Mouse (Mus musculus): ENCODE measurements around the gene Krtap31-2. TPM values are rescaled to one million over a fixed set of nuclear protein-coding genes. Genes with fewer than 3 reads are reported as not detected.

Krtap31-2 gene
- polyA plus RNA-seq, 1 experiment = not detected

GRCm38 (mm10) chr11:99985291-99986092 lies 49.4 kb downstream of the Krtap31-2 start:
- no peak overlapping the region for H3K4me3 ChIP-seq (ENCODE audit: insufficient read depth, low read length)
- no peaks in the 10 kb centered on the region for H3K4me1 ChIP-seq (ENCODE audit: control insufficient read depth, insufficient read depth, low read length)
- no peak overlapping the region for H3K27ac ChIP-seq (ENCODE audit: insufficient read depth, low read length)
- TF ChIP-seq POLR2A (IDR thresholded peaks at IDR 0.05; ENCODE audit: low read depth, low read length) (no peak), CTCF (IDR thresholded peaks at IDR 0.05; ENCODE audit: borderline replicate concordance, insufficient read depth, low read length) (no peak)

- no peaks in the 10 kb centered on the region for H3K4me1 ChIP-seq (ENCODE audit: control insufficient read depth, insufficient read depth, low read length)
- H3K27ac ChIP-seq (ENCODE audit: insufficient read depth, low read length) = no peak within 1 kb of the TSS
- TF ChIP-seq POLR2A (IDR thresholded peaks at IDR 0.05; ENCODE audit: low read depth, low read length) (no peak), CTCF (IDR thresholded peaks at IDR 0.05; ENCODE audit: borderline replicate concordance, insufficient read depth, low read length) (no peak)
- H3K4me3 ChIP-seq (ENCODE audit: insufficient read depth, low read length) = no peak within 1 kb of the TSS
Observed at GRCm38 (mm10) chr11:99986180-99986647, 50.1 kb downstream of the Krtap31-2 start, which contains the start of gene Krtap16-1. Gene Krtap16-1 (minus strand): TSS chr11:99986597.

Other genes with a start within 250 kb of the Krtap31-2 start
- not detected in 2 replicates for gene Gm14190, start 245.6 kb upstream of the Krtap31-2 start, polyA plus RNA-seq (2011; ENCODE audit: insufficient read length, low read depth, missing spikeins)
- gene Gm14180, start 202.0 kb upstream of the Krtap31-2 start, polyA plus RNA-seq (2011; ENCODE audit: insufficient read length, low read depth, missing spikeins) = not detected in 2 replicates
- not detected in 2 replicates for gene Gm11595, start 163.4 kb upstream of the Krtap31-2 start, polyA plus RNA-seq (2011; ENCODE audit: insufficient read length, low read depth, missing spikeins)
- gene Krtap4-8, start 155.6 kb upstream of the Krtap31-2 start, polyA plus RNA-seq (2011; ENCODE audit: insufficient read length, low read depth, missing spikeins) = not detected in 2 replicates
- gene Krtap4-9, start 151.1 kb upstream of the Krtap31-2 start, polyA plus RNA-seq (2011; ENCODE audit: insufficient read length, low read depth, missing spikeins) = not detected in 2 replicates
- not detected in 2 replicates for gene Gm11596, start 142.8 kb upstream of the Krtap31-2 start, polyA plus RNA-seq (2011; ENCODE audit: insufficient read length, low read depth, missing spikeins)
- not detected in 2 replicates for gene Gm11569, start 137.4 kb upstream of the Krtap31-2 start, polyA plus RNA-seq (2011; ENCODE audit: insufficient read length, low read depth, missing spikeins)
- not detected in 2 replicates for gene Gm11554, start 131.8 kb upstream of the Krtap31-2 start, polyA plus RNA-seq (2011; ENCODE audit: insufficient read length, low read depth, missing spikeins)
- not detected in 2 replicates for gene Krtap4-13, start 126.4 kb upstream of the Krtap31-2 start, polyA plus RNA-seq (2011; ENCODE audit: insufficient read length, low read depth, missing spikeins)
- gene Gm11564, start 120.6 kb upstream of the Krtap31-2 start, polyA plus RNA-seq (2011; ENCODE audit: insufficient read length, low read depth, missing spikeins) = not detected in 2 replicates
- gene 2300003K06Rik, start 98.2 kb upstream of the Krtap31-2 start, polyA plus RNA-seq (2011; ENCODE audit: insufficient read length, low read depth, missing spikeins) = not detected in 2 replicates
- not detected in 2 replicates for gene Krtap4-16, start 84.7 kb upstream of the Krtap31-2 start, polyA plus RNA-seq (2011; ENCODE audit: insufficient read length, low read depth, missing spikeins)
- not detected in 2 replicates for gene Gm11568, start 78.4 kb upstream of the Krtap31-2 start, polyA plus RNA-seq (2011; ENCODE audit: insufficient read length, low read depth, missing spikeins)
- gene Gm11559, start 71.8 kb upstream of the Krtap31-2 start, polyA plus RNA-seq (2011; ENCODE audit: insufficient read length, low read depth, missing spikeins) = not detected in 2 replicates
- gene Krtap9-1, start 62.9 kb upstream of the Krtap31-2 start, polyA plus RNA-seq (2011; ENCODE audit: insufficient read length, low read depth, missing spikeins) = not detected in 2 replicates
- gene Gm11567, start 57.1 kb upstream of the Krtap31-2 start, polyA plus RNA-seq (2011; ENCODE audit: insufficient read length, low read depth, missing spikeins) = not detected in 2 replicates
- gene Krtap31-1, start 28.4 kb upstream of the Krtap31-2 start, polyA plus RNA-seq (2011; ENCODE audit: insufficient read length, low read depth, missing spikeins) = not detected in 2 replicates
- not detected in 2 replicates for gene Gm11565, start 21.5 kb upstream of the Krtap31-2 start, polyA plus RNA-seq (2011; ENCODE audit: insufficient read length, low read depth, missing spikeins)
- not detected in 2 replicates for gene Krtap9-5, start 12.2 kb downstream of the Krtap31-2 start, polyA plus RNA-seq (2011; ENCODE audit: insufficient read length, low read depth, missing spikeins)
- not detected in 2 replicates for gene Krtap29-1, start 42.8 kb downstream of the Krtap31-2 start, polyA plus RNA-seq (2011; ENCODE audit: insufficient read length, low read depth, missing spikeins)
- not detected in 2 replicates for gene Krtap16-1, start 50.3 kb downstream of the Krtap31-2 start, polyA plus RNA-seq (2011; ENCODE audit: insufficient read length, low read depth, missing spikeins)
- not detected in 2 replicates for gene Krtap17-1, start 57.7 kb downstream of the Krtap31-2 start, polyA plus RNA-seq (2011; ENCODE audit: insufficient read length, low read depth, missing spikeins)
- gene Krt33a, start 79.9 kb downstream of the Krtap31-2 start, polyA plus RNA-seq (2011; ENCODE audit: insufficient read length, low read depth, missing spikeins) = not detected in 2 replicates
- gene Krt33b, start 93.6 kb downstream of the Krtap31-2 start, polyA plus RNA-seq (2011; ENCODE audit: insufficient read length, low read depth, missing spikeins) = not detected in 2 replicates
- not detected in 2 replicates for gene Krt34, start 105.3 kb downstream of the Krtap31-2 start, polyA plus RNA-seq (2011; ENCODE audit: insufficient read length, low read depth, missing spikeins)
- gene Krt31, start 114.3 kb downstream of the Krtap31-2 start, polyA plus RNA-seq (2011; ENCODE audit: insufficient read length, low read depth, missing spikeins) = not detected in 2 replicates
- not detected in 2 replicates for gene Krt32, start 151.9 kb downstream of the Krtap31-2 start, polyA plus RNA-seq (2011; ENCODE audit: insufficient read length, low read depth, missing spikeins)
- not detected in 2 replicates for gene Krt35, start 159.9 kb downstream of the Krtap31-2 start, polyA plus RNA-seq (2011; ENCODE audit: insufficient read length, low read depth, missing spikeins)
- gene Krt36, start 169.3 kb downstream of the Krtap31-2 start, polyA plus RNA-seq (2011; ENCODE audit: insufficient read length, low read depth, missing spikeins) = not detected in 2 replicates
- not detected in 2 replicates for gene Krt13, start 185.3 kb downstream of the Krtap31-2 start, polyA plus RNA-seq (2011; ENCODE audit: insufficient read length, low read depth, missing spikeins)
- gene Krt15, start 199.6 kb downstream of the Krtap31-2 start, polyA plus RNA-seq (2011; ENCODE audit: insufficient read length, low read depth, missing spikeins) = not detected in 2 replicates
- 4.7 and 10.8 TPM in 2 replicates for gene Krt19, start 212.4 kb downstream of the Krtap31-2 start, polyA plus RNA-seq (2011; ENCODE audit: insufficient read length, low read depth, missing spikeins)